Mouse (Mus musculus) midbrain, embryonic 13.5 days (tissue): ENCODE data around the gene Pnliprp1. TPM values are rescaled to one million over a fixed set of nuclear protein-coding genes. Genes with fewer than 3 reads are reported as not detected.
A peak's percentile ranks its signal among the peaks of the same experiment; 100 is the strongest.

Experiments
- ATAC-seq: fragments of 200-750 bp; cut with Nextera tagmentation; 2 replicates; pipeline ENCODE4 v1.8.0; 2017; ENCODE audit warnings: mild to moderate bottlenecking, moderate TSS enrichment, moderate library complexity
- H3K27ac ChIP-seq: fragments of 300-500 bp; sonication (generic); 2 replicates; pipeline ENCODE4 v1.5.1; 2015; ENCODE audit warnings: inconsistent platforms, mild to moderate bottlenecking, moderate library complexity
- H3K27me3 ChIP-seq: fragments of 300-500 bp; sonication (generic); 2 replicates; pipeline ENCODE4 v1.6.1; 2015; ENCODE audit warnings: mild to moderate bottlenecking, inconsistent platforms
- H3K36me3 ChIP-seq: fragments of 300-500 bp; sonication (generic); 2 replicates; pipeline ENCODE4 v1.6.1; 2015; ENCODE audit warnings: mild to moderate bottlenecking, inconsistent platforms
- H3K4me1 ChIP-seq: fragments of 300-500 bp; sonication (generic); replicated peaks from 2 replicates; pipeline ENCODE4 v1.6.1; 2015; ENCODE audit warnings: inconsistent platforms
- H3K4me2 ChIP-seq: fragments of 300-500 bp; sonication (generic); replicated peaks from 2 replicates; pipeline ENCODE4 v1.6.1; 2015; ENCODE audit warnings: moderate library complexity, mild to moderate bottlenecking, inconsistent platforms
- H3K4me3 ChIP-seq: fragments of 300-500 bp; sonication (generic); replicated peaks from 2 replicates; pipeline ENCODE4 v1.5.1; 2015; ENCODE audit warnings: mild to moderate bottlenecking, inconsistent platforms
- H3K9ac ChIP-seq: fragments of 300-500 bp; sonication (generic); replicated peaks from 2 replicates; pipeline ENCODE4 v1.6.1; 2015; ENCODE audit warnings: mild to moderate bottlenecking, inconsistent platforms
- H3K9me3 ChIP-seq: fragments of 300-500 bp; sonication (generic); 2 replicates; pipeline ENCODE4 v1.6.1; 2016; ENCODE audit warnings: mild to moderate bottlenecking, inconsistent platforms
- WGBS: fragments of 180-500 bp; shearing (Covaris S2); methylation state at CpG from one replicate; pipeline ENCODE4 v1.1.7; 2015; 5-methylcytosine and 5-hydroxymethylcytosine counted together
- polyA plus RNA-seq: library from polyadenylated mRNA; unstranded; fragments of >200 nt; fragmentation: Nextera tagmentation; extraction: Ambion mirVana; gene quantifications from 2 replicates; pipeline ENCODE4 v1.2.1, GENCODE M21; 2015

Pnliprp1 gene
- polyA plus RNA-seq, 1 experiment from 2014 or later = 5.5 TPM

GRCm38 (mm10) chr19:58783938-58784337 lies 55.3 kb downstream of the Pnliprp1 start:
- Histone ChIP-seq H3K4me3 (no peak overlapping the region), H3K4me1 (peaks cover 21% of the 10 kb centered on the region), H3K27me3 (no peaks in the 10 kb centered on the region), H3K4me2 (no peak overlapping the region), H3K9ac (no peak overlapping the region), H3K36me3 (no peaks in the 10 kb centered on the region), H3K27ac (peak overlapping the region; percentile 60), H3K9me3 (no peaks in the 10 kb centered on the region)
- ATAC-seq = peak; percentile 83; the same call in 1 of the 2 replicates
- 28% methylated on average over 7 of the region's 7 CpGs for WGBS

- Histone ChIP-seq H3K27ac (peak overlapping the region; percentile 41), H3K4me1 (peaks cover 3% of the 10 kb centered on the region), H3K4me2 (no peak overlapping the region), H3K4me3 (no peak overlapping the region), H3K27me3 (no peaks in the 10 kb centered on the region), H3K9me3 (no peaks in the 10 kb centered on the region), H3K36me3 (no peaks in the 10 kb centered on the region), H3K9ac (no peak overlapping the region)
- WGBS = 78% methylated on average over 11 of the region's 11 CpGs
- ATAC-seq = no peak
Measured at GRCm38 (mm10) chr19:58789194-58789593, 60.5 kb downstream of the Pnliprp1 start.

Other genes with a start within 250 kb of the Pnliprp1 start
- gene Ccdc172, start 216.9 kb upstream of the Pnliprp1 start, polyA plus RNA-seq = not detected in 2 replicates
- not detected in 2 replicates for gene Pnlip, start 76.4 kb upstream of the Pnliprp1 start, polyA plus RNA-seq
- gene Pnliprp2, start 30.8 kb downstream of the Pnliprp1 start, polyA plus RNA-seq = 0.09 TPM in 1 of 2 replicates, not detected in the other
- gene 1700019N19Rik, start 65.6 kb downstream of the Pnliprp1 start, polyA plus RNA-seq = not detected in 2 replicates
- gene Eno4, start 214.5 kb downstream of the Pnliprp1 start, polyA plus RNA-seq = 0.61 and 0.66 TPM in 2 replicates
- 30.1 and 35.4 TPM in 2 replicates for gene Hspa12a, start 214.8 kb downstream of the Pnliprp1 start, polyA plus RNA-seq